Mouse (Mus musculus) adrenal gland, adult (tissue): Measurements from ENCODE around the gene Vps45.

Experiments
- DNase-seq, 2 experiments: peaks; one replicate each; pipeline ENCODE4 v3.0.0; 2022 to 2023; ENCODE audit warnings: low spot score in 1 of 2; ENCODE audit not compliant: inconsistent age in 2 of 2

The Vps45 gene

DNA sequence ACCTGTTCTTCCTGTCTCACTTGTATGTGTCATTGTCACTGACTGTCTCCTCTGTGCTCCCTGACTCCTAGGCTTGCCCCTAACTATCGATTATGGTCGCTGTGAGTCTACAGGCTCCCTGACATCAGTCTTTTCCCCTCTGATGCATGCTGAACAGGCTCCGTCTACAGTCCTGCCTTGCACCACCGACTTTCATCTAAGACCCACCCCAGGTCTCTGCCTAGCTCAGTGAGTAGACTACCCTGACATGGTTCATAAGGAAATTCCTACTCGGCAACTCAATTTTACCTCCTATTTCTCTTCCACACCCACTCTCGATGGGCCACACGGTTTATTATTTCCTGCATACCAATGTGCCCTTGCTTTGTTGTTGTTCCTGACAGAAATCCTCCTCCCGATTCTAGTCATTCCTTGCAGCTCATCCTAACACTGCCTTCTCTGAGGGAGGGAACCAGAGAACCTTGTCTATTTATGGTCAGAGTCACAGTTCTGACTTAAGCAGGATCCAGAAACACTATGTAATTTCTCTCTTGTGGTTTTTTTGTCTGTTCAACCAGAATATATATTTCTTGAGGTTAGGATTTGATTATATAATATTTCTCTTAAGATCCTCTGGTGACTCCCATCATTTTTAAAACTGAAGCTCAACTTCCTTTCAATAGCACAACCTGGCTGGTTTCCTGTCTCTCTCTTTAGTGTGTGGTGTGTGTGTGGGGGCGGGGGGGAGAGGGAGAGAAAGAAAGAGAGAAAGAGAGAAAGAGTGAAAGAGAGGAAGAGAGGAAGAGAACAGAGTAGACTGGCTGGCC lies 18.2 kb downstream of the Vps45 start:
- no peak for DNase-seq

DNA sequence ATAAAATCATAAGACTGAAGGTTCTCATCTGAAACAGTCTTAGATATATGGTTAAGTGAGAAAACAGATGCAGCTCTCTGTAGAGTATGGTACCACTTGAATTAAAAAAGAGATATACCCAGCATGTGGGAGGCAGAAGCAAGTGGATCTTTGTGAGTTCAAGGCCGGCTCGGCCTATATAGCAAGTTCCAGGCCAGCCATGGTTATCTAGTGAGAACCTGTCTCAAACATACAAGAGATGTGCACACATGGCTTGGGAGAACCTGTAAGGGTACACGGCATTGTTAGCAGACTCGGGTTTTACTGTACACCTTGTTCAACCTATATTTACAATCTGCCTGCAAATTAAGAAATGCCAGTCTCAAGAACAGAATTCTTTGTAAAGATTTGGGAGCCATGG lies 19.4 kb downstream of the Vps45 start:
- no peak for DNase-seq

DNA sequence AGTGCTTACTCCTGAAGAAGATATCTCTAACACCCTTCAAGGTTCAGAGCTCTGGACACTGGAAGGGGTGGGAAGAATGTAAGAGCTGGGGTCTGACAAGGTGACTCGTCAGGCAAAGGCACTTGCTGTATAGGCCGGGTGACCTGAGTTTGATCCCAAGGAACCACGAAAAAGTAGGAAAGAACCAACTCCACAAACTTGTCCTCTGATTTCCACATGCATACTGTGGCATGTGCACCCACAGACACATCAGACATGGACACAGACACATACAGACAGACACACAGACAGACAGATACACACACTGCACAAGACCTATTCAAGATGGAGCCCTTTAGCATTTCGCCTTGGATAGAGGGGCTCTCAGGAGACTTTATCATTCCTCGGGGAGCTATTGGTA lies 20.1 kb downstream of the Vps45 start:
- no peak for DNase-seq

DNA sequence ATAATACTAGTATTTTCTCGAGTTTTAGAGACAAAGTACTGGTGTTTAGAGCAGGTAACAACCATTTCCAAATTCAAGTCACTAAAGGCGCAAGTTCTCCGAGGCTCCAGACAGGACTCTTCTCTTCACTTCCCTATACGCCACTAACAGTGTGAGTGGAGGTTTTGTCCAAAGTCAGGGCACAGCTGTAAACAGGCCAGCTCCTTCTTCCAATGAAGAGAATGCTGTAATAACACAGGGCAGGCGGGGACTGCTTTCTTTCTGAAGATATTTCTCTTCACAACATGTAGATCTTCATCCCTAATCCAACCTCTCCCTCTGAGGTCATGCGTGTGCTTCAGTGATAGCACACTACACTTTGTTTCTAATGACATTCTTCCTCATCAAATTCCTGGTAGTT lies 21.5 kb downstream of the Vps45 start:
- DNase-seq, result no peak

DNA sequence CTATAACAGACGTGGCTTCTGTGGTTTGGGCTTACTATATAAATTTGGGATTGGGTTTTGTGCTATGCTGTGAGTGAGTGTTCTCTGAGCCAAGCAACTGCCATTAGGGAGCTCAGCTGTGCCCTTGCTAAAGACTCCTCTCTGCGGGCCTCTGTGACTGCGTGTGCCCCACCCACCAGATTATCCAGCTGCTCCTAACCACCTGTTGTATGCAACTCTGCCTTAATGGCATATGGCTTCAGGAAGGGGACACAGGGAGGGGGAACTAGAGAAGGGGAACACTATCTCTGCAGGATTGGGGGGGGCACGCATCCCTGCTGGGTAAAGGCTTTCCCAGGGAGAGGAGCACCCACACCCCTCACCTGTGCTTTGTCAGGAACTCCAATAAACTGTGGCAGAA lies 25.2 kb downstream of the Vps45 start:
- no peak for DNase-seq

DNA sequence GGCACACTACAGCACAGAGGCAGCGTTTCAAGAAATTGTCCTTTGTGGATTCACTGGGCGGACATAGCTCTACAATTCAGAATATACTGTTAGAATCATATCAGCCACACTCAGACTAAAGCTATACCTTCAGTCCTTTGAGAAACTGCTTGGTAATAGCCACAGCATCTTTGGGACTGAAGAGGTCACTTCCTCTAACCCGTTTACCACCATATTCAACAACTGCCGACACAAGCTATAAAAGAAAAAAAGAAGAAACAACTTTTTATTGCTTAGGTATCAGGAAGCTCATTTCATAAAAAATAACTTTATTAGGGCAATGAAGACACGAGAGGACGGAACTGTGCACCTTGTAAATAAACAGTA lies 25.6 kb downstream of the Vps45 start:
- no peak for DNase-seq

DNA sequence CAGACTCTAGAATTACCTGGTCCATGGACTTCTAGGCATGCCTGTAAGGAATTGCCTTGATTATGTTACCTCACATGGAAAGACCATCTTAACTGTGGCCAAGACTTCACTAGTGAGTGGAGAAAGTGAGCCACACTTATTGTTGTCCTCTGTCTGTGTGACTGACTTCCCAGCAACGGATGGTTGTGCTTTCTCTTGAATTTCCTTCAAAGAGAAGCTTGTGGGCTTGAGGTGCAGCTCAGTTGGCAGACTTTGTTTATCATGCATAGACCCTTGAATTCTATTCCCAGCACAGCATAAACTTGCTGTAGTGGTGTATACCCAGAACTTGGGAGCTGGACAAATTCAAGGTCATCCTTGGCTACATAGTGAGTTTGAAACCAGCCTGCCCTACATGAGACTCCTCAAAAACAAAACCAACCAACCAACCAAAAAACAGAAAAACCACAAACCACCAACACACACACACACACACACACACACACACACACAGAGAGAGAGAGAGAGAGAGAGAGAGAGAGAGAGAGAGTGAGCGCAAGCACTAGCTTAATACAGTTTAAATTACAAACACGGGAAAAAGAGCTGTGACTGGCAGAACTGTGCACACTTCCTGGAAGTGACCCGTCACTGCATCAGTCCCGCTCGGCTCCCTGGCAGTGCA lies 26.1 kb downstream of the Vps45 start:
- DNase-seq, result no peak

DNA sequence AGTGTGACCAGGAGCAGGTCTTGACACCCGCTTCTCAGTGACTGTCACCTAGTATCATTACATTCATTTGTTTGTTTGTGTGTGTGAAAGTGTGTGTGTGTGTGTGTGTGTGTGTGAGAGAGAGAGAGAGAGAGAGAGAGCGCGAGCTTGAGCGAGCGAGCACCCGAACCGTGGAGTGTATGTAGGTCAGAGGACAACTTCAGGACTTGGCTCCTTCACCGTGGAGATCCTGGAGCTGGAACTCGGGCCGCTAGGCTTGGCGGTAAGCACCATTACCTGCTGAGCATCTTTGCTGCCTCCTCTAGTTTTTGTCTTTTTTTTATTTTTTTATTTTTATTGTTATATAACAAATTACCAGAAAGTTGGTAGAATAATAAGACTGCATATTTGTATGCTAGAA lies 28.5 kb downstream of the Vps45 start:
- DNase-seq, result no peak

DNA sequence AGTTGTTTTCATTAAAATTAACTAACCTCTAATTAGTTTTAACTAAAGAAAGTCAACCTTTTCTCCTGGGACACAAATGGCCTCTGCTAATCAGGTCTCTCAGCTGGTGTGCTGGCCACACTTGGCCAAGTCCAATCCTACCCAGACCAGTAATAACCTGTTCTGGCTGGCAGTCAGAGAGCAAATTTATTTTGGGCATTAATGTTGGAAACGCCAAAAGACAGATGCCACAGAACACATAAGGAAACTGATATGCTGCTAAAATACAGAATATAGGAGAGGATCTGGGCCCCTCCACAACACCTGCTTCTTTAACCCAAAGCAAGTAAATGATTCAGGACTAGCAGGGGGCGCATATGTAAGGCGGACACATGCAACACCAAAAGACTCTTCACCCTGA lies 28.9 kb downstream of the Vps45 start:
- no peak for DNase-seq

DNA sequence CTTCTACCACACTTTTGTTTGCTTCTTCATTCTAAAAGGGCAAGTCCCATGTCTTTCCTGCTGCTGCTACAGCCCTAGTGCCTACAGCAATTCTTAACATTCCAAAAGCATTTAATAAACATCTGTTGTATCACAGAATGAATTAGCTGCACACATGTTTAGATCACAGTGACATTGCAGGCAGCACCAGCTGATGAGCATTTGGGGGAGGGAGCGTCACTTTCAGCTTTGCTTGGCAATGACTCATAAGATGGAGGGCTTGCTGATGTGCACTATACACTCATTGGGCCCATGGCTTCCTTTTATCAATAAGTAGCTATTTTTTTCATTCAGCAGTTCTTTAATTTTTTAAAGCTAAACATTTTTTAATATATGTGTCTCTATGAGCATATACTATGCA lies 30.4 kb downstream of the Vps45 start:
- no peak for DNase-seq

DNA sequence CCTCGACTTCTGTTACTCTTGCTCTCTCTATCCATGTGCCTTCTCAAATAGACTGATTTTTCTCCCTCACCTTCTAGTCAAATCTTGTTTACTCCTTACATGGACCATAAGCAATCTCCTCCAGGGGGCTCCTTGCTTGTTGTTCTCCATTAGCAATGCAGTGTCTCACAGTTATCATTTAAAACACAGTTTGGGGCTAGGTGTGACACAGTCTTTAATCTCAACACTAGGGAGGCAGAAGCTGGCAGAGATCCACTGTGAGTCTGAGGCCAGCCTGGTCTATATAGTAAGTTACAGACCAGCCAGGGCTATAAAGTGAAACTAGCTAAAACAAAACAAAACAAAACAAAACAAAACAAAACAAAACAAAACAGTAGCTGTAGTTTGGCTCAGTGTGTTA lies 31.1 kb downstream of the Vps45 start:
- no peak for DNase-seq

DNA sequence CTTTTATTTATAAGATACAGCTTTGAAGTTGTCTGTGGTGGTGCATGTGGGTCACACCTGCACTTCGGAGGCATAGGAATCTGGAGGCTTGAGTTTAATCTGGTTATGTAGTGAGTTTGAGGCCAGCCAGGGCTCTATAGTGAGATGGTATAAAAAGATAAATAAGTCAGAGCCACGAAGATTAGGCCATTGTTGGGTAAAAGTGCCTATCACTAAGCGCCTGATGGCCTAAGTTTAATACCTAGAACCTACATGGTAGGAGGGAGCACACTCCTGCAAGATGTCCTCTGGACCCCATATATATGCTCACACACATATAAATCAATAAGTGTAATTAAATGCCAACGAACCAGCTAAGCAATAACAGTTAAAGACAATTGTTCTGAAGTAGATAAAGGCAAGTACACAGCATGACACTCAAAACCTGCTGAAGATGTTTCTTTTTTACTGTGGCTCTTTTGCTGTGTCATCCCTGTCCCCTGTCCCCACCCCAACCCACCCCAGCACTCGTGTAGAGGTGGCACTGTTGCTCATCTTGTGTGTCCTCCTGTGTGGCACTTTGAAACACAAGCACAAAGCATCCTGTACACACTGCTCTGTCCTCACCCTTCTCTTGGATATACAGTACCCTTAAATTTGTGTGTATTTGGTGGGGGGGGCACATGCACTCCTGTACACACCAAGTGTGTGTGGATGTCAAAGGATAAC lies 36.7 kb downstream of the Vps45 start:
- DNase-seq, result no peak

DNA sequence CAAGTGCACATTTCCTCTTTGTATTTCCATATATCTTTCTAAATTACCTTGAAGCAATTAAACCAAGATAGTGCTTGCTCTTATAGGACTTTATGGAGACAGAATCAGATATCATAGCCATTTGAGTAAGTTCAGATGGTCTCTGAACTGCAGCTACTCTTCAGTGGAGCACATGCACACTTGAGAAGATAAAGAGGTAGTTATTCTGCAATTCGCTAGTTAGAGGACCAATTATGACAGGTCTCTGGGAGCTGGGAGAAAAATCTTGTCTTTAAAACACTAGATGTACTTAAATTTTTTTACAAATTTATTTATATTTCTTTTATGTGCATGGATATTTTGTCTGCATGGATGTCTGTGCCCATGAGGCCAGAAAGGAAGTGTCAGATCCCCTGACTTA lies 37.5 kb downstream of the Vps45 start:
- no peak for DNase-seq

DNA sequence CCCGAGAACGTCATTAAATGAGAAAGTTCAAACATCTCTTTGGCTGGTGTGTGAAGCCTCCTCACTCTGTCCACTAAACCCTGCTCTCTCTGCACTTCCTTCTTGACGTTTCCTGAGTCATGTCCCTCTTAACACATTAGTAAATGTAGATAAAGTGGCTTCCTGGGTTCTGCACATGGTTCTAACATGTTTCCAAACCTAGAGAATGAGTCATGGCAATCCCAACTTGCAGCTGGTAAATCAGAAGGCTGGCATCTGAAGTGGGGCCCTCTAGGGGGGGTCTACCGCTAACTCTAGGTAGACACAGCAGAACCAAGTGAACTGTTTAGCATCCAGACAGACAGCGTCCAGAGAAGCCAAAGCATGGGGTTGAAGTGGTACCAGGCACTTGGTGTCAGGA lies 40.8 kb downstream of the Vps45 start:
- DNase-seq, result no peak

DNA sequence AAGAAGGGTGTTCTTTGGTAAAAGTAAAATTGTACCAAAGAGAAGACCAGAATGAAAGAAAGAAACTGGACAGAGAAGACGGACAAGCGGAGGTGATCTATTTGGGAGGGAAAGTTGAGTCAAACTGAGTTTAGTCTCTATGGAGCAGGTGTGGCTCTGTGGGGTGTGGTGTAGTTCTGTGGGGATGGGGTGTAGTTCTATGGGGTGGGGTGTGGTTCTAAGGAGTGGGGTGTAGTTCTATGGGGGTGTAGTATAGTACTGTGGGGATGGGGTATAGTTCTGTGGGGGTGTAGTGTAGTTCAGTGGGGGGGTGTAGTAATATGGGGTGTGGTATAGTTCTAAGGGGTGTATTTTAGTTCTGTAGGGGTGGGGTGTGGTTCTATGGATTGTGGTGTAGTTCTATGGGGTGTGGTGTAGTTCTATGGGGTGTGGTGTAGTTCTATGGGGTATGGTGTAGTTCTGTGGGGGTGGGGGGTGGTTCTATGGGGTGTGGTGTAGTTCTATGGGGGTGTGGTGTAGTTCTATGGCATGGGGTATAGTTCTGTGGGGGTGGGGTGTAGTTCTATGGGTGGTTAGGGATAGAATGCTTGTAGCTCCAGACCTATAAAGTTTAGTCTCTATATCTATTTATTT lies 41.9 kb downstream of the Vps45 start:
- DNase-seq, result no peak

DNA sequence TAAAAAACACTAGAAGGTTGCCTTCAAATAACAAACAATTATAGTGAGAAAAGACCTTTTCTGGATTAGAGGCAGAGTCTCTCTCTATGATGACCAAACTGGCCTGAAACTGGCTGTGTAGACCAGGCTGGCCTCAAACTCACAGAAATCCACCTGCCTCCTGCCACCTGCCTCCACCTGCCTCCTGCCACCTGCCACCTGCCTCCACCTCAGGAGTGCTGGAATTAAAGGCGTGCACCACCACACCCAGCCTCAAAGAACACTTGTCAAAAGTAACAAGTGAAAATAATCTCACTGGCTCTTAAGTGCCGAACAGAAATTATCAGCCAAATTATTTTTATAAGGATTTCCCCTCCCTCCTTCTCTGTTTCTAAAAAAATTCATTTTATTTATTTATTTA lies 42.6 kb downstream of the Vps45 start:
- no peak for DNase-seq

DNA sequence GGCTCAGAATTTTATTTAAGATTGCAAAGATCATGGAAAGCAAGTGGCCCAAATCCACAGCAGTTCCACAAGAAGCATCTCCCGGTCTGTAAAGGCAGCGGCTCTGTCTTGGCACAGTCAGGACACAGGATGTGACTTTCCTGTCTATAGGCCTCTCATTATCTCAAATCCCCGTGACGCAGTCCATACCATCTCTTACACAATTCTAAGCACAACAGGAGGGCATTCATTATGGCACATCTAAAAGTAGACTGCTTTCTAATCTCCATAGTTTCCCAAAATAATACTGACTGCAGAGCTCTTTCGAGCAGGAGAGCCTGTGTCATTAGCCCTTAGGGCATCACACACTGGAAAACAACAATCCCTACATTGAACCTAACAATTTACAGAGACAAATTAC lies 45.5 kb downstream of the Vps45 start:
- DNase-seq, result no peak

DNA sequence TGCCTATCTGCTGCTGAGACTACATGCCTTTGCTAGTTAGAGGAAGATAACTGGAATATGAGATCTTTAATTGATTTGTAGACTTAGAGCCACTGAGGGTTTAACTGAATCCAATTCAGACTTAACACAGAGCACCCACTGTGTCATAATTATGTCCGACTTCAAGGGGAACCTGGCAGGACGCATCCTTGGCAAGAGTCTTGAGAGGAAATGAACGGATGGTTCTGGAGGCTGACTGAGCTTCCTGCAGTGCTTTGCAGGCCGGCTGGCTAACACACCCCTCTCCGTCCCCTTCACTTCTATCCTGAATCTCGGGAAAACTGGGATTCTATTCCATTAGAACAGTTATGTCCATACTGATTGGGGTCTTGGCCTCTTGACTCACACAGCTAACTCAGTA lies 49.8 kb downstream of the Vps45 start:
- no peak for DNase-seq

DNA sequence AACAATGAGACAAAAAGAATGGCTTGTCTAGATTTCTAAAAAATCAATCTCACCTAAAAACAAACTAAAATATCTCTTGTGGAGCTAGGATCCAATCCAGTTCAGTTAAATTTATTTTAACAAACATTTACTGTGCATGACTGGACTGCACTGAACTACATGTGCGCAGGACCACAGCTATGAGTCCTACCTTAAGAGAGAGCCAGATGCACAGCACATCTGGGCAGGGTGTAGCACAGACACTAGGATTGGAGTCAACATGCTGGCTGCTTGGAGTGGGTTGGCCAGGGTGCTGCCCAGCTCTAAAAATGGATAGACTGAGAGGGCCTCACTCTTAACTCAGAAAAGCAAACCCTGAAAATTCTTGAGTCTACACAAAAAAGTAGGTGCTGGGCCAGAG lies 56.7 kb downstream of the Vps45 start:
- no peak for DNase-seq

DNA sequence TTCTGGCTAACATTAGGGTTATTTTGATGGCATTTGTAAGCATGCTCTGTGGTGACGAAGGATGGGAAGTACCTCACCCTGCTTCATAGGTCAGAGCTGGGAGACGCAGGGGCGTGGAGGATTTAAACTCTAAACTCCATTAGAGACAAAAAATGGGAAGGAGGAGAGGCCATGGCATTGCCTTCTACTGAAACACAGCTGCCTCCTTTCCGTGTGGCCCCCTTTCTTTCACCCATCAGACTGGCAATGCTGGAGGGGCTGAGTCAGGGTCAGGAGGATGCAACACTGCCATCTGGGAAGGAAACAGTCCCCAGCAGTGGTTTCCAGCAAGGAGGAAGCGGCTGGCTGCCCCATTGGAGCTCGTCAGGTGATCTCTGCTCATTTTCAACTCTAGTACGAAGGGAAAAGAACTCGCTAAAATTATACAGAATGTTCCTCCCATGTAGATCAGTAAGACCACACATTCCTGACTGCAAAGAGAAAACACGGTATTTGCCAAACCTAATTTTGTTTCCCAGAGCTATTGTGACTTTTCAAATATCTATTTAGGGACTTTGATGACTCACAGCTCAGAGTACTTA lies 57.3 kb downstream of the Vps45 start:
- DNase-seq, result peak in 1 of 2 experiments; percentile 52

DNA sequence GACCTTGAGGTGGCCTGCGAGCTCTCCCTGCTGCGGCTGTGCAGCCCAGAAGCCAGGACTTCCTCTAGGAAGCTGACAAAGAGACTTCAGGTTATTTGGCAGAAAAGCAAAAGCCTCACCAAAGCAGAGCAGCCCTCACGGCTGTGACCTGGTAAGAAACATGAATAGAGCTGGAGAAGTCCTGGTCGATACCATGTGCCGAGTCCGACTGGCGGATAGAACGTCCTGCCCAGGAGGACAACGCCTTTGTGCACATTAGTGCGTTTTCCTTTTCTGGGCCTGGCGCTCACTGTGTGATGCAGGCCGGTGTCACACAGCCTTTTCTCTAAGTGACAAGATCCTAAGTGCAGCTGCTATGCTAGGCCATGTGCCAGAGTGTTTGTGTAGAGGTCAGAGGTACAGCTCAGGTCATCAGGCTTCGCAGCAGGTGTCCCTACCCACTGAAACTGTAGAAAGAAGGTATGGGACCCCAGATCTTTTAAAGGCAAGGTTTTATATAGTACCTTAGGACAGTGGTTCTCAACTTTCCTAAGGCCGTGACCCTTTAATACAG lies 58.1 kb downstream of the Vps45 start:
- peak in 1 of 2 experiments; percentile 69 for DNase-seq
